Mouse (Mus musculus): ENCODE measurements at regions not wholly inside any gene's neighbourhood (a gene's known extent, or its start where the extent isn't known, plus 50 kb on each side); places are given as distances from the start of the nearest gene placed in this dataset.

DNA sequence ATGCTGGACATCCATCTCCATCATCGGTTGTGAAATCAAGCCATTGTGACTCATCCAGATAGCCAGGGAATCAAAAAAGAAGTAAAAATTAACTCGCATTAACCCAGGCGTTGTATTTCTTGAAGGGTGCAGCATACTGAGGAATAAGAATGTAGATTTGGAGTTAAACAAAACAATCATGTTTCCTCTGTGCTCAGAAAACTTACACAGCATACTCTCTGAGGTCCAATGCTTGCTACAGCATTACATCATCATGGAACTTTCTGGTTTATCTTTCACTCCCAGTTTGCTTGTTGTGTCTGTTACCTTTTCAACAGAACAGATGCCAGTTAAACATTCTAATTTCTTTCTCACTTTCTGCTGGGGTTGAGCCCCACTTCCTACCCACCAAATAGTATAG, 173.1 kb upstream of the Pkn2 start:
- WGBS = 77% methylated on average over 3 of the region's 3 CpGs
- no peaks in the 10 kb centered on the region for H3K4me1 ChIP-seq (ENCODE audit: control insufficient read depth, insufficient read depth, low read length)
- TF ChIP-seq POLR2A (IDR thresholded peaks at IDR 0.05; ENCODE audit: low read depth, low read length) (no peak), CTCF (conservative IDR thresholded peaks at IDR 0.05; ENCODE audit: insufficient read depth, insufficient read length, low read depth, low read length) (no peak)
- H3K36me3 ChIP-seq (ENCODE audit: control insufficient read depth, insufficient read depth, low read length) = no peaks in the 10 kb centered on the region
- no peak for DNase-seq
- no peak overlapping the region for H3K4me3 ChIP-seq (ENCODE audit: insufficient read depth, low read depth, low read length)
- no peaks in the 10 kb centered on the region for H3K27me3 ChIP-seq (replicated peaks; ENCODE audit: control insufficient read depth, insufficient read depth, low read length)
- no peak overlapping the region for H3K27ac ChIP-seq (ENCODE audit: insufficient read depth, low read depth, low read length)

DNA sequence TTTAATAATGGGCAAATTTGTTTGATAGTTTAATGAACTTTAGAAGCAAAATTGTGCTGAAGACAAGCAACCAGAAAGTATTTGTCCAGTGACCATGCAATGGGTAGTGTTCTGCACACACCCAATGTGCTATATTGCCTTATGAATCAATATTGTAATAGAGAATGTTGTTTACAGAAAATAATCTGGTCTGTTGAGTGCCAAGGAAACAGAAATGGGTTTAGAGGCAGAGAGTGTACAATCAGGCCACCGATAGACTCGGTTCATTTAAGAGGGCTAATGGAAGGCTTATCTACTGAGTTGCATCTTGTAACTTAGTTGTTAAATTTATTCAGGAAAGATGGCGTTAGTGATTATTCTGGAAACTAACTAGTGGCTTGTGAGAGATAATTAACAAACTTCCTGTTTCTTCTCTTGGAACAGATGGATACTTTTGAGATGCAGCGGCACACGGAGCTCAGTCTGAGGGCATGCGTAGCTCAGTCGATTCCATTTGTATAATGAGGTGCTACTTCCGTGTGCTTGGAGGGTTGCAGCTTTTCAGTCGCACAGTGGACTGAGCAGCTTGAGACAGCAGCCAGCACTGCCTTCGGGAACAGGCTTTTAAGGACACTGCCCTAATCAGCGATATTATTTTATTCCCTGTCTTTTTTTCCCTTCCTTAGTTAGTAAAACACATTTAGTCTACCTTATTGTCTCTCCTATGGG, 171.6 kb upstream of the Pkn2 start:
- TF ChIP-seq CTCF (conservative IDR thresholded peaks at IDR 0.05; ENCODE audit: insufficient read depth, insufficient read length, low read depth, low read length) = no peak
- no peak for TF ChIP-seq POLR2A (IDR thresholded peaks at IDR 0.05; ENCODE audit: low read depth, low read length)

DNA sequence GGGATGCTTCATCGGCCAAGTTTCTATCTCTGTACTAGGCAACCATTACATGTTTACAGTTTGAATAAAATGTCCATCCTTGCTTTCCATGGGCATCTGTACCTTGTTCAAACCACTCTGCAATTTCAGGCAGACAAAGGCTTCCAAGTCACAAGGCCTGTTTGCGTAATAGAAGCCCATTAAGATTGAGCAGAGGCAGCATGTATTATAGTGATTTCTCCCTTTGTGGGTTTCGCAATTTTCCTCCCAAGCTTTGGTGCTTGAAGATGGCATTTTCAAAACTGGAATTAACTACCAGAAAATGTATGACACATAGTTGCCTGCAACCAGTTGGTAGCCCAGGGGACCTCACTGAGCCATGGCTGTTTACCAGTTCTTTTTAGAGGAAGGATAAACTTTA, 158.9 kb upstream of the Pkn2 start:
- TF ChIP-seq CTCF (conservative IDR thresholded peaks at IDR 0.05; ENCODE audit: insufficient read depth, insufficient read length, low read depth, low read length) = no peak
- no peak for TF ChIP-seq POLR2A (IDR thresholded peaks at IDR 0.05; ENCODE audit: low read depth, low read length)
- Histone ChIP-seq H3K4me3 (ENCODE audit: insufficient read depth, low read depth, low read length) (no peak overlapping the region), H3K4me1 (ENCODE audit: control insufficient read depth, insufficient read depth, low read length) (no peaks in the 10 kb centered on the region), H3K36me3 (ENCODE audit: control insufficient read depth, insufficient read depth, low read length) (no peaks in the 10 kb centered on the region), H3K27me3 (replicated peaks; ENCODE audit: control insufficient read depth, insufficient read depth, low read length) (no peaks in the 10 kb centered on the region), H3K27ac (ENCODE audit: insufficient read depth, low read depth, low read length) (no peak overlapping the region)
- 93% methylated on average over 3 of the region's 3 CpGs for WGBS
- no peak for DNase-seq

More for the DNA sequence above, 171.6 kb upstream of the Pkn2 start:
- WGBS = 61% methylated on average over 11 of the region's 11 CpGs
- no peak for DNase-seq
- no peak overlapping the region for H3K4me3 ChIP-seq (ENCODE audit: insufficient read depth, low read depth, low read length)
- no peaks in the 10 kb centered on the region for H3K27me3 ChIP-seq (replicated peaks; ENCODE audit: control insufficient read depth, insufficient read depth, low read length)
- no peaks in the 10 kb centered on the region for H3K36me3 ChIP-seq (ENCODE audit: control insufficient read depth, insufficient read depth, low read length)
- no peak overlapping the region for H3K27ac ChIP-seq (ENCODE audit: insufficient read depth, low read depth, low read length)
- no peaks in the 10 kb centered on the region for H3K4me1 ChIP-seq (ENCODE audit: control insufficient read depth, insufficient read depth, low read length)

DNA sequence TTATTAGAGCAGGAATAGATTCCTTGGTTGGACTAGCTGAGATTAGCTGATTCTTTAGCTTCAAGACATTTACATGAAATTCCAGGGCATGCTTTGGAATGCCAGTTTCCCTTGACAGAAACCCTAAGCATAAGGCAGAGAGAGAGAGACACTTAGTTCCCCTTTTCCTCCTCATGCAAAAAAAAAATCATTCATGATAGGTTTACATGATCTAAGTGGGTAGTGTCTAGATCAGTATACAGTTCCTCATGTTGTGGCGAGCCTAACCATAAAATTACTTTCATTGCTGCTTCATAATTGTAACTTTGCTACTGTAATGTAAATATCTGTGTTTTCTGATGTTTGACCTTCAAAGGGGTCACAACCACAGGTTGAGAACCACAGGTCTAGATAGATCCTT, 154.3 kb upstream of the Pkn2 start:
- no peak overlapping the region for H3K27ac ChIP-seq (ENCODE audit: insufficient read depth, low read depth, low read length)
- TF ChIP-seq CTCF (conservative IDR thresholded peaks at IDR 0.05; ENCODE audit: insufficient read depth, insufficient read length, low read depth, low read length) (no peak), POLR2A (IDR thresholded peaks at IDR 0.05; ENCODE audit: low read depth, low read length) (no peak)
- no peak for DNase-seq
- no peaks in the 10 kb centered on the region for H3K4me1 ChIP-seq (ENCODE audit: control insufficient read depth, insufficient read depth, low read length)
- H3K27me3 ChIP-seq (replicated peaks; ENCODE audit: control insufficient read depth, insufficient read depth, low read length) = no peaks in the 10 kb centered on the region
- H3K4me3 ChIP-seq (ENCODE audit: insufficient read depth, low read depth, low read length) = no peak overlapping the region
- H3K36me3 ChIP-seq (ENCODE audit: control insufficient read depth, insufficient read depth, low read length) = no peaks in the 10 kb centered on the region
- WGBS = 89% methylated on average over 1 of the region's 1 CpGs

DNA sequence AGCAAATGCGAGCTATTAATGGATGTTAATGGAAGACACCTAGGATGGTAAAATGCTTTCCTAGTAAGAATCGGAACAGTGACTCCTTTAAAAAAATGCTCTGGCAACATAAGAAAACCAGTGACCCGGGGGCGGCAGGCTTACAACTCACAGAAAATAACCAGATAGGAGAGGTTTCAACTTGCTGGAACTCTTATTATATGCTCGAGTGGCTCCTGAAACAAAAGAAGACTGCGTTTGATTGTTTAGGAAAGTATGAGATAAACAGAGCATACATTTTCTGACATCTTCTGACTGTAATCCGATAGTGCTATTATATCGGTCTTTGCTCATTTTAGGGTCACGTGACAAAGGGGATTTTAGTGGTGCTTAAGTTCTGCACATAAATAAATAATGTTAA, 152.8 kb upstream of the Pkn2 start:
- TF ChIP-seq CTCF (conservative IDR thresholded peaks at IDR 0.05; ENCODE audit: insufficient read depth, insufficient read length, low read depth, low read length) = no peak
- no peak for TF ChIP-seq POLR2A (IDR thresholded peaks at IDR 0.05; ENCODE audit: low read depth, low read length)
- no peaks in the 10 kb centered on the region for H3K36me3 ChIP-seq (ENCODE audit: control insufficient read depth, insufficient read depth, low read length)
- WGBS = 34% methylated on average over 9 of the region's 9 CpGs
- H3K27me3 ChIP-seq (replicated peaks; ENCODE audit: control insufficient read depth, insufficient read depth, low read length) = no peaks in the 10 kb centered on the region
- no peak for DNase-seq
- H3K4me3 ChIP-seq (ENCODE audit: insufficient read depth, low read depth, low read length) = no peak overlapping the region
- no peak overlapping the region for H3K27ac ChIP-seq (ENCODE audit: insufficient read depth, low read depth, low read length)
- H3K4me1 ChIP-seq (ENCODE audit: control insufficient read depth, insufficient read depth, low read length) = no peaks in the 10 kb centered on the region

DNA sequence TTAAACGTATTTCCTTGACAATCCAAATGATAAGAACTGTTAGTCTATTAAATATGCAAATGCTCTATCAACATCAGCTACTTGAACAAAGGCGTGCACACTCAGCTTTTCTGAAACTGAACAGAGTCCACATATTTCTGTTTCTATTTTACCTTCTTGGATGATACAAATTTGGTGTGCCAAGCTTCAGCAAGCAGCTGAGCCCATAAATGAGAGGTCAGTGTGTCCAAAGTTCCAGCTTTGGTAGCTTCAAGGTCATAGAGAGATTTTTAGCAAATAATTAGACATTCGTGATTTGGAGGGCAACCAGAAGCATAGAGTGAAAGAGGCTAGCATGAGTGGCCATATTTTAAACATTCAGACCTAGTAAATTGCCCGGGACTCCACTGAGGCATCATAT, 140.7 kb upstream of the Pkn2 start:
- no peak for TF ChIP-seq POLR2A (IDR thresholded peaks at IDR 0.05; ENCODE audit: low read depth, low read length)
- TF ChIP-seq CTCF (conservative IDR thresholded peaks at IDR 0.05; ENCODE audit: insufficient read depth, insufficient read length, low read depth, low read length) = no peak
- Histone ChIP-seq H3K36me3 (ENCODE audit: control insufficient read depth, insufficient read depth, low read length) (no peaks in the 10 kb centered on the region), H3K4me3 (ENCODE audit: insufficient read depth, low read depth, low read length) (no peak overlapping the region), H3K27ac (ENCODE audit: insufficient read depth, low read depth, low read length) (no peak overlapping the region), H3K4me1 (ENCODE audit: control insufficient read depth, insufficient read depth, low read length) (no peaks in the 10 kb centered on the region; the same call in 1 of the 2 replicates), H3K27me3 (replicated peaks; ENCODE audit: control insufficient read depth, insufficient read depth, low read length) (no peaks in the 10 kb centered on the region)
- WGBS = 39% methylated on average over 4 of the region's 4 CpGs
- peak; percentile 62 for DNase-seq

DNA sequence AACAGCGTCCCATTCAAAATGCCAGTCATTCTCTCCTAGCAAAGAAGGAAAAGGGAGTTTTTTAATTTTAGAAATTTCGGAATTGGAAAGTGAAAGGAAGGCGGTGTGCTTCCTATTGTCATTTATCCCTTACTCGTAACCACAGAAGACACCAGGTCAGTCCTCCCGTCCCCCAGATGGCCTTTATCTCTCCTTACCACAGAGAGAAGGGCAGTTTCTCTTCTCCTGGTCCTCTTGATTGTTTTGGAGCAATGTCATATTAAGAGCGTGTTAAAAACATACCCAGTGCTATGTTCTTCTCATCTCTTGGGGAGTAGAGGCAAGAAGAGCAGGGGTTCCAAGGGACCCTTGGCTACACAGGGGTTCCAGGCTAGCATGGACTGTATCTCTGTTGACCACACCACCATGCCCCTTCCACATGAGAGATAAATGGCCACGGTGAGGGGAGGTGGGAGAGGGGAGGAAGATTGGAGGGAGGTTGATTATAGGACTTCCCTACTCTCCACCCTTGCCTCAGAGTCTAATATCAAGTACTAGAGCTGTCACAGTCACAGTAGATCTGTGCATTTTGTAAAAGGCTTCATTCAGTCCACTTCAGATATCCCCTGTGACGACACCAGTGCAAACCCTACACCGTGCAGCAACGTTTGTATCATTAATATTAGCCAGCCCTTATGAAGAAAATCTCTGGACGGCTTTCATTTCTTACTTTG, 139.5 kb upstream of the Pkn2 start:
- 80% methylated on average over 11 of the region's 11 CpGs for WGBS
- no peaks in the 10 kb centered on the region for H3K36me3 ChIP-seq (ENCODE audit: control insufficient read depth, insufficient read depth, low read length)
- no peak for DNase-seq

More for the DNA sequence above, 139.5 kb upstream of the Pkn2 start:
- H3K27me3 ChIP-seq (replicated peaks; ENCODE audit: control insufficient read depth, insufficient read depth, low read length) = no peaks in the 10 kb centered on the region
- TF ChIP-seq POLR2A (IDR thresholded peaks at IDR 0.05; ENCODE audit: low read depth, low read length) (no peak), CTCF (conservative IDR thresholded peaks at IDR 0.05; ENCODE audit: insufficient read depth, insufficient read length, low read depth, low read length) (no peak)
- H3K4me3 ChIP-seq (ENCODE audit: insufficient read depth, low read depth, low read length) = no peak overlapping the region
- no peaks in the 10 kb centered on the region; the same call in 1 of the 2 replicates for H3K4me1 ChIP-seq (ENCODE audit: control insufficient read depth, insufficient read depth, low read length)
- no peak overlapping the region for H3K27ac ChIP-seq (ENCODE audit: insufficient read depth, low read depth, low read length)

All from kidney, adult 2 months (tissue).